Mouse (Mus musculus) hindbrain, embryonic 14.5 days (tissue): ENCODE data around the gene Dicer1. TPM values are rescaled to one million over a fixed set of nuclear protein-coding genes. Genes with fewer than 3 reads are reported as not detected.

Source experiments
- ATAC-seq: fragments of 200-750 bp; cut with Nextera tagmentation; 2 replicates; pipeline ENCODE4 v1.8.0; 2017; ENCODE audit warnings: moderate number of reproducible peaks, mild to moderate bottlenecking, moderate TSS enrichment, moderate library complexity; ENCODE audit not compliant: low FRiP score
- DNase-seq: peaks from one replicate; pipeline ENCODE4 v3.0.0-alpha.2; 2015; ENCODE audit warnings: low spot score
- H3K27ac ChIP-seq: fragments of 300-500 bp; sonication (generic); 2 replicates; pipeline ENCODE4 v1.5.1; 2014; ENCODE audit warnings: mild to moderate bottlenecking, moderate library complexity
- H3K27me3 ChIP-seq: fragments of 300-500 bp; sonication (generic); 2 replicates; pipeline ENCODE4 v1.6.1; 2014; ENCODE audit warnings: mild to moderate bottlenecking, low read length, mixed read lengths; ENCODE audit not compliant: control insufficient read depth, insufficient read depth
- H3K36me3 ChIP-seq: fragments of 300-500 bp; sonication (generic); replicated peaks from 2 replicates; pipeline ENCODE4 v1.6.1; 2014; ENCODE audit not compliant: control insufficient read depth, insufficient read depth
- H3K4me1 ChIP-seq: fragments of 300-500 bp; sonication (generic); replicated peaks from 2 replicates; pipeline ENCODE4 v1.6.1; 2014; ENCODE audit warnings: antibody characterized with exemption, low read length, mixed read lengths; ENCODE audit not compliant: control insufficient read depth, insufficient read depth
- H3K4me2 ChIP-seq: fragments of 300-500 bp; sonication (generic); replicated peaks from 2 replicates; pipeline ENCODE4 v1.6.1; 2014; ENCODE audit warnings: mild to moderate bottlenecking, moderate library complexity
- H3K4me3 ChIP-seq: fragments of 300-500 bp; sonication (generic); replicated peaks from 2 replicates; pipeline ENCODE4 v1.5.1; 2014; ENCODE audit warnings: mild to moderate bottlenecking, low read length
- H3K9ac ChIP-seq: fragments of 300-500 bp; sonication (generic); 2 replicates; pipeline ENCODE4 v1.6.1; 2014
- H3K9me3 ChIP-seq: fragments of 300-500 bp; sonication (generic); 2 replicates; pipeline ENCODE4 v1.6.1; 2016; ENCODE audit warnings: low read length; ENCODE audit not compliant: control insufficient read depth
- WGBS: fragments of 180-500 bp; shearing (Covaris S2); extraction: QIAGEN DNeasy Blood & Tissue Kit; methylation state at CpG from one replicate; pipeline ENCODE4 v1.1.7; 2014; 5-methylcytosine and 5-hydroxymethylcytosine counted together
- polyA plus RNA-seq: library from polyadenylated mRNA; unstranded; fragments of >200 nt; fragmentation: Nextera tagmentation; extraction: Ambion mirVana; gene quantifications from 2 replicates; pipeline ENCODE4 v1.2.1, GENCODE M21; 2014

Dicer1 gene
- polyA plus RNA-seq, 1 experiment from 2014 or later: 36.7 TPM

- Histone ChIP-seq H3K36me3 (no peaks in the 10 kb centered on the region), H3K4me2 (no peak overlapping the region), H3K27ac (no peak overlapping the region), H3K9ac (no peak overlapping the region), H3K4me1 (0 out of 2 replicates have a peak, but pooled peaks cover 5% of the 10 kb centered on the region), H3K4me3 (no peak overlapping the region), H3K27me3 (no peaks in the 10 kb centered on the region), H3K9me3 (0 out of 2 replicates have a peak, but pooled peaks cover 1% of the 10 kb centered on the region)
- DNase-seq (no peak), ATAC-seq (peak; percentile 51; the same call in 1 of the 2 replicates)
- WGBS: 45% methylated on average over 14 of the region's 14 CpGs
Measured at GRCm38 (mm10) chr12:104650510-104651260, 101.1 kb downstream of the Dicer1 start.

DNA sequence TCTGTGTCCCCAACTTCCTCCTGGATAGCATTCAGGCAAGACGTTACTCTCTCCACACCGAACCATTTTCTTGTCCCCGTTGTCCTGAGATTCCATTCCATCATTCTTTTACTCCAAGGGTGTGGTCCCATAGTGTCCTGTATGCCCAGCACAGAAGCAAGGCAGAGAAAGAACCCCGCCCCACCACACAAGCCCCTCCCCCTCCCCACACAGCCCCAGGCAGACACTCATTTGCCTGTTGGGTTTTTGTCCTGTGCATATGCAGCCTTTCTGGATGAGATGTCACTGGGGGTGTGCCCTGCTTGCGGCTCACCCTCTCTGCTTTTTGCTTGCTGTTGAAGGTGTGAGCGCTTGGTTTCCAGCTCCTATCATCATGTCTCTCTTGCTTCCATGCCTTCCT is 103.4 kb downstream of the Dicer1 start:
- WGBS: 88% methylated on average over 6 of the region's 6 CpGs
- Histone ChIP-seq H3K9me3 (no peaks in the 10 kb centered on the region), H3K27me3 (no peaks in the 10 kb centered on the region), H3K4me2 (no peak overlapping the region), H3K36me3 (no peaks in the 10 kb centered on the region), H3K27ac (no peak overlapping the region), H3K4me3 (no peak overlapping the region), H3K9ac (no peak overlapping the region), H3K4me1 (0 out of 2 replicates have a peak, but pooled peaks cover 5% of the 10 kb centered on the region)
- no peak for DNase-seq
- no peak for ATAC-seq

DNA sequence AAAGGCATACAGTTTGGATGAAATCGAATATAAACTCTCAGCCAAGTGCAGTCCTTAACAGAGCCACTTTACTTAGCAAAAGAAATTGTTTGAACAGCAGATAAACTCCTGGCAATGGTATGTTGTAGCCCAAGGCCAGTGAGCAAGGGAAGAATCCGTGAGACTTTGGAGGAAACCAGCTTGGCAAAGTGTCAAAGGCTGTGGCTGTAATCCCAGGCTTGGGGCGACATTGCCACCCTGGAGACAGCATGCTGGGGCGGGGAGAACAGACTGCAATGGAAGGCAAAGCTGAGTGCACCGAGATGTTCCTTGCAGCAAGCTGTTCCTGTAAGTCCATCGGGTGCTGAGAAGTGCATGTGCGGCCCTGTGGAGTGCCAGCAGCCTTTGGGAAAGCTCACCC is 109.4 kb downstream of the Dicer1 start:
- Histone ChIP-seq H3K9me3 (no peaks in the 10 kb centered on the region), H3K27ac (no peak overlapping the region), H3K27me3 (no peaks in the 10 kb centered on the region), H3K4me1 (peaks cover 11% of the 10 kb centered on the region; the same call in 1 of the 2 replicates), H3K4me2 (no peak overlapping the region), H3K4me3 (no peak overlapping the region), H3K9ac (no peak overlapping the region), H3K36me3 (no peaks in the 10 kb centered on the region)
- DNase-seq (no peak), ATAC-seq (no peak)
- 72% methylated on average over 7 of the region's 7 CpGs for WGBS

DNA sequence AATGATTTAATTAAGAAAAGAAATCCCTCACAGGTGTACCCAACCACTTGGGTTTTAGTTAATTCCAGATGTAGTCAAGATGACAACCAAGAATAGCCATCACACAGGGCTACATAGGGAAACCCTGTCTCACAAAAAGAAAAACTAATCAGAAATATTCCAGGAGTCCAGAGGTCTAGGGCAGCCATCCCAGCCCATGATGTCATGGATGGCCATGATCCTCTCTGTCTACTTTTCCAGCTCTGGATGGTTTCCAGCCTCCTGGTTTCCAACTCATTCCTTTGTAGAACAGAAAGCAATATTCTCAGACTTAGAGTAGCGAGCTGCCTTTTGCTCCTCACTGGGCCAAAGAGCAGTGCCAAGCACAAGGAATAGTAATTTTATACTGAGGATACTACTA is 110.8 kb downstream of the Dicer1 start:
- Histone ChIP-seq H3K9me3 (no peaks in the 10 kb centered on the region), H3K27ac (no peak overlapping the region), H3K4me1 (peaks cover 17% of the 10 kb centered on the region; the same call in 1 of the 2 replicates), H3K36me3 (no peaks in the 10 kb centered on the region), H3K4me3 (no peak overlapping the region), H3K9ac (no peak overlapping the region), H3K4me2 (no peak overlapping the region), H3K27me3 (no peaks in the 10 kb centered on the region)
- ATAC-seq (no peak), DNase-seq (no peak)
- 95% methylated on average over 1 of the region's 1 CpGs for WGBS

DNA sequence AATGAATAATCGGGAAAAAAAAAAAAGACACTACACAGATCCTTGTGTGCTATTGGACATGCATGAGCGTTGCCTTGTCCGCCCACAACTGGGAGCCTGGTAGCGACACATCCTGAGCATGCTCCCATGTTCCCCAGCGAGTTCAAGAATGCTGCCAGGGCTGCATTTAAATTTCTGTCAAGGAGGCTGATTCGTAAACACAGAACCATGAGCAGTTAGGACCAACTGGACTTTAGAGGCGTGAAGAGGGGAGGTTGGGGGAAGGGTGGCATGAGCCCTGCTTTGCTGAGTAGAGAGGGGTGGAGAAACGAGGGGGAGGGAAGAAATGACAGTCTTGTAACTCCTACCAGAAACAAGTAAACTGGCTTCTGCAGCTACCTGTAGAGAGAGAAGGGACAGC is 113.6 kb downstream of the Dicer1 start:
- no peak overlapping the region for H3K4me3 ChIP-seq
- 33% methylated on average over 8 of the region's 8 CpGs for WGBS
- DNase-seq (no peak), ATAC-seq (no peak)
- peak overlapping the region; percentile 37 for H3K4me2 ChIP-seq
- peaks cover 21% of the 10 kb centered on the region; the same call in 1 of the 2 replicates for H3K4me1 ChIP-seq
- no peak overlapping the region for H3K27ac ChIP-seq
- H3K9me3 ChIP-seq: no peaks in the 10 kb centered on the region
- no peaks in the 10 kb centered on the region for H3K36me3 ChIP-seq
- H3K27me3 ChIP-seq: no peaks in the 10 kb centered on the region
- no peak overlapping the region for H3K9ac ChIP-seq

Other genes with a start within 250 kb of the Dicer1 start
- gene Clmn, start 113.1 kb upstream of the Dicer1 start, polyA plus RNA-seq: 1.0 and 1.7 TPM in 2 replicates